Comparison of ENCODE assay signal across 9 mouse cellular contexts in the genomic region with DNA sequence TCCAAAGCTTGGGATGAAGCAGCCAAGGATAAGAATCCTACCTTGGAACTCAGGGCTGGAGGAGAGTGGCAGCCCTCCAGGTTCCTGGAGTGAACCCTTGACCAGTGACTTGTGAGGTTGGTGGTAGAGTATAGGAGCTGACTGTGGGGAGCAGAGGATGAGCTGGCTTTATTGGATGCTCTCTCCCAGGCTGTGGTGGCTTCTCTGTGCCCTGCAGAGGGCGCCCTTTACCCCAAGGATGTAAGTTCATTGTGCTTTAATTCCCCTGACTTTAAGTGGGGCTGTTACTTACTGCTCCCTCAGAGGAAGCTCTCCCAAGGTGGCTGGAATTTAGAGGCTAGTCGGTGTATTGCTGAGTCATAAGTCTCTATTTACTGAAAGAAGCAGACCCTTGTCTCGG. TPM values are rescaled to one million over a fixed set of nuclear protein-coding genes. Genes with fewer than 3 reads are reported as not detected.
DNase-seq lines count a peak whose midpoint lies in the region; ATAC-seq and TF ChIP-seq lines count a peak whose summit lies in the region.
"Had no signal": no experiment of that assay in that cellular context is flagged by ENCODE, and none has a peak within 500 bp of the region (broad histone marks: within the 10 kb centered on the region; RNA-seq: fewer than 3 reads in every experiment).

No protein-coding gene starts in this region.

- H3K9me3 ChIP-seq in limb, embryonic 11.5 days (ENCODE audit: control insufficient read depth, low read length): no peaks in the 10 kb centered on the region
- H3K9me3 ChIP-seq in limb, embryonic 10.5 days (replicated peaks): no peaks in the 10 kb centered on the region
- no peaks in the 10 kb centered on the region for H3K9me3 ChIP-seq in liver, embryonic 16.5 days (replicated peaks; ENCODE audit: control insufficient read depth, low read length)
- H3K9me3 ChIP-seq: lung, embryonic 15.5 days had no signal

- H3K9ac ChIP-seq in limb, embryonic 11.5 days (ENCODE audit: low read length): no peak overlapping the region
- H3K9ac ChIP-seq in liver, embryonic 16.5 days (ENCODE audit: low read depth, low read length): no peak overlapping the region
- H3K9ac ChIP-seq: lung, embryonic 15.5 days had no signal

- 47% methylated on average over 3 of the region's 3 CpGs for WGBS in limb, embryonic 11.5 days
- WGBS in limb, embryonic 10.5 days: 48% methylated on average over 3 of the region's 3 CpGs
- WGBS in liver, embryonic 16.5 days (ENCODE audit: insufficient replicate concordance): 12% methylated on average over 3 of the region's 3 CpGs

- no peak for ATAC-seq in limb, embryonic 11.5 days (ENCODE audit: insufficient number of reproducible peaks, low FRiP score, low TSS enrichment, low read depth)
- ATAC-seq in erythroid progenitor cell, adult 5-6 weeks (replicated peaks; ENCODE audit: low FRiP score, poor library complexity, severe bottlenecking): peak; percentile 59
- peak; percentile 27; the same call in 1 of the 2 replicates for ATAC-seq in liver, embryonic 16.5 days (ENCODE audit: low read depth)

- H3K4me2 ChIP-seq in limb, embryonic 11.5 days (ENCODE audit: low read depth, severe bottlenecking): no peak overlapping the region
- H3K4me2 ChIP-seq in liver, embryonic 16.5 days (ENCODE audit: low read depth, low read length): no peak overlapping the region
- H3K4me2 ChIP-seq: lung, embryonic 15.5 days had no signal

- no peaks in the 10 kb centered on the region for H3K4me1 ChIP-seq in limb, embryonic 11.5 days (ENCODE audit: control insufficient read depth, insufficient read depth, low read length)
- H3K4me1 ChIP-seq in limb, embryonic 10.5 days: peaks cover 9% of the 10 kb centered on the region
- peaks cover 11% of the 10 kb centered on the region for H3K4me1 ChIP-seq in bone marrow macrophage, adult 2 months (ENCODE audit: control insufficient read depth, insufficient read depth, low read length)
- H3K4me1 ChIP-seq in liver, embryonic 16.5 days (ENCODE audit: control insufficient read depth, low read depth, low read length): no peaks in the 10 kb centered on the region

- TF ChIP-seq CTCF in bone marrow macrophage, adult 2 months (IDR thresholded peaks at IDR 0.05; ENCODE audit: low read depth, low read length): peak; percentile 81

- no peaks in the 10 kb centered on the region for H3K27me3 ChIP-seq in limb, embryonic 11.5 days (ENCODE audit: control insufficient read depth, insufficient read depth, low read length)
- no peaks in the 10 kb centered on the region for H3K27me3 ChIP-seq in limb, embryonic 10.5 days (ENCODE audit: low read depth, poor library complexity, severe bottlenecking)
- no peaks in the 10 kb centered on the region for H3K27me3 ChIP-seq in liver, embryonic 16.5 days (ENCODE audit: control insufficient read depth, insufficient read depth, low read depth, low read length)
- H3K27me3 ChIP-seq: lung, embryonic 15.5 days had no signal

- no peak overlapping the region for H3K4me3 ChIP-seq in limb, embryonic 11.5 days (ENCODE audit: low read depth, low read length)
- no peak overlapping the region for H3K4me3 ChIP-seq in limb, embryonic 10.5 days
- no peak overlapping the region for H3K4me3 ChIP-seq in bone marrow macrophage, adult 2 months (ENCODE audit: insufficient read depth, low read length)
- no peak overlapping the region for H3K4me3 ChIP-seq in liver, embryonic 16.5 days (ENCODE audit: low read depth, low read length)
- H3K4me3 ChIP-seq: lung, embryonic 15.5 days had no signal

- H3K36me3 ChIP-seq in limb, embryonic 11.5 days (ENCODE audit: control insufficient read depth, insufficient read depth, low read length): no peaks in the 10 kb centered on the region
- H3K36me3 ChIP-seq in limb, embryonic 10.5 days: peaks cover 19% of the 10 kb centered on the region
- H3K36me3 ChIP-seq in liver, embryonic 16.5 days (ENCODE audit: control insufficient read depth, insufficient read depth): no peaks in the 10 kb centered on the region

- TF ChIP-seq POLR2A in bone marrow macrophage, adult 2 months (IDR thresholded peaks at IDR 0.05; ENCODE audit: borderline replicate concordance, low read depth, low read length): no peak

- DNase-seq in limb, embryonic 11.5 days (ENCODE audit: low spot score): peak; percentile 39
- DNase-seq in limb, embryonic 10.5 days (ENCODE audit: low spot score): no peak
- DNase-seq in kidney, adult 18-20 months: peak; percentile 84
- peak; percentile 59 for DNase-seq in retina, postnatal 7 days (ENCODE audit: low read depth, low spot score)
- peak; percentile 15 for DNase-seq in urinary bladder, postnatal 10 days (ENCODE audit: low spot score)

- H3K27ac ChIP-seq in limb, embryonic 11.5 days (replicated peaks; ENCODE audit: low read depth, low read length): no peak overlapping the region
- no peak overlapping the region for H3K27ac ChIP-seq in limb, embryonic 10.5 days
- H3K27ac ChIP-seq in bone marrow macrophage, adult 2 months (ENCODE audit: insufficient read depth, low read depth, low read length): no peak overlapping the region
- no peak overlapping the region for H3K27ac ChIP-seq in liver, embryonic 16.5 days (ENCODE audit: low read length)
- H3K27ac ChIP-seq: lung, embryonic 15.5 days had no signal

RNA-seq across cellular contexts. Expression of gene Evl, which starts 58.6 kb away (rescaled TPM):
- polyA plus RNA-seq in limb, embryonic 11.5 days (2014; fragmentation: Nextera tagmentation; extraction: Ambion mirVana): 80.0 and 84.3 TPM in 2 replicates
- 50.3 and 50.7 TPM in 2 replicates for polyA plus RNA-seq in limb, embryonic 10.5 days (2016; fragmentation: Nextera tagmentation; extraction: Ambion mirVana)
- polyA plus RNA-seq in bone marrow macrophage, adult 2 months (2012; ENCODE audit: insufficient read depth, insufficient read length, missing spikeins): 215 and 219 TPM in 2 replicates
- 56.6 and 94.8 TPM in 2 replicates for total RNA-seq in erythroid progenitor cell, adult 5-6 weeks (2015; ENCODE audit: low replicate concordance)
- total RNA-seq in erythroid progenitor cell, adult 5-6 weeks (2017; ENCODE audit: low replicate concordance): 12.6 and 13.4 TPM in 2 replicates
- 7.7 and 8.0 TPM in 2 replicates for polyA plus RNA-seq in liver, embryonic 16.5 days (2015; fragmentation: Nextera tagmentation; extraction: Ambion mirVana)
